Mouse (Mus musculus): ENCODE data around the gene Olfr206.
"Not testable (repeated sequence)": the region's sequence is repeated elsewhere in the genome, so short reads cannot be mapped to it uniquely, and the experiment has no call there.

The Olfr206 gene

DNA sequence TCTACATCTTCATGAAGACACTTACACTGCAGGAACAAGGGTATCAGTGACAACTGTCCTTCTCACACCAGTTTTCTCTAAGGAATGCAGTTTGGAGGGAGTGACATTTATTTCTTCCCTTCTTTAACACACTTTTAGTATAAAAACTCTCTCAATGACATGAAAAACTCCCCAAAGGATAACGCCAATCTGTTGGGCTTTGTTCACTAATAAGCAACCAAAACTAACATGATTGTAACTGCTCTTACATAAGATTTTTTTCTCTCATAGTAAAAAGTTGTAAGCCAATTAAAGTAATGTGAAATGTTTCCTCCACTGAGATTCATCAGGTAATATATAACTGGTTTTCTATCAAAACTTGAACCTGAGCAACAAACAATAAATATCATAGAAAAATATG, at the start of gene Olfr206:
TSS of gene Olfr206 (minus strand) at position 101 of the 400 bp plus-strand sequence.
- DNase-seq (ENCODE audit: extremely low read depth, low read depth, low spot score), result no peak

DNA sequence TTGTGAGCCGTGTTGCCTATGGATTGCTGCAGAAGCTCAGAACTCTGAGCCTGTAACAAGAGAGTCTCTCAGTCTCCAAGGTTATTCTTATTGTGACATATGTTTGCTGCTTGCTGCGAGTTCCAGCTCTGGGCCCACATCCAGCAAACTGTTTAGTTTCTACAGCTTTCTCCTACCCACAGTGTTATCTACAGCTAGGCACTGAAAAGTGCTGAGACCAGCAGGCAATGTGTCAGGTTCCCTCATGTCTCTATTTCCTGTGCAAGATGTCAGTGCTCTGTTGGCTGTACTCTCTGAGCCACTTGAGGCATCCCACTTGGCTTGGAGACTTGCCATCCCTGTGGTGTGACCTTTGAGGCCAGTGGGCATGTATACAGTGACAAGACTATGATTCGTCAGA, 44.3 kb upstream of the Olfr206 start:
- DNase-seq (ENCODE audit: extremely low read depth, low read depth, low spot score), result no peak

DNA sequence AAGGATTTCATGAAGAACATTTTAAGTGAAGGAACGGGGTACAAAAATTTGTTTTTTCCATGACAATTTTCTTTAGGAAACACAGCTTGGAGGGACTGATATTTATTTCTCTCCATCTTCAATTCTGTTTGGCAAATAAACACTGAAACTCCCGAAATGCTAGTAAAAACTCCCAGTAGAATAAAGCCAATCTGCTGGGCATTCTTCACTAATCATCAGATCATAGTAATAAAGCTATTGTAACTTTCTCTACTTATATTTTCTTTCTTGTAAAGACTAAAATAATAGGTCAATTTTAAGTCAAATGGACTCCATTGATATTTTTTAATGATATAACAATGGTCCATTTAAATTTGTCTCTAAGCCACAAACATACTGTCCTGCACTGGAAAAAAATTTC, 14.8 kb upstream of the Olfr206 start, which contains the start of gene Olfr209:
TSS of gene Olfr209 (minus strand) at position 101 of the 400 bp plus-strand sequence.
- DNase-seq (ENCODE audit: extremely low read depth, low read depth, low spot score), result no peak

DNA sequence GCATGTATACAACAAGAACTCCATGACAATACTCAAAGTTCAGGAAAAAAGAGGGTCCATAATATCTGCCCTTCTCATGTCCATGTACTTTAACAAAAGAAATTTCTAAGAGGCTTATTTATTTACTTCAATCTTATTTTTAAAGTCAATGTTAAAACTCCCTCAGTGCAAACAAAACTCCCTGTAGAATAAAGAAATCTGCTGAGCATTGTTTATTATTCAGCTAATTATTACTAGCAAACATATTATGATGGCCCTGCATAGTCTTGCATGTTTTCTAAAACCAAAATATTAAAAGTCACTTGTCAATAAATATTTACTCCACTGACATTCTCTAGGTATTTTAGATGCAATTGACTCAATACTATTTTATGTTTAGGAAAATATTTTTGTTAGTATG, 18.0 kb downstream of the Olfr206 start, which contains the start of gene Olfr205:
TSS of gene Olfr205 (minus strand) at position 101 of the 400 bp plus-strand sequence.
- no peak for DNase-seq (ENCODE audit: extremely low read depth, low read depth, low spot score)

DNA sequence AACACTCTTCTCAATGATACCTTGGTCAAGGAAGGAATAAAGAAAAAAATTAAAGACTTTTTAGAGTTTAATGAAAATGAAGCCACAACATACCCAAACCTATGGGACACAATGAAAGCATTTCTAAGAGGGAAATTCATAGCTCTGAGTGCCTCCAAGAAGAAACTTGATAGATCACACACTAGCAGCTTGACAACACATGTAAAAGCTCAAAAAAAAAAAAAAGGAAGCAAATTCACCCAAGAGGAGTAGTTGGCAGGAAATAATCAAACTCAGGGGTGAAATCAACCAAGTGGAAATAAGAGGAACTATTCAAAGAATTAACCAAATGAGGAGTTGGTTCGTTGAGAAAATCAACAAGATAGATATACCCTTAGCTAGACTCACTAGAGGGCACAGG, 25.8 kb downstream of the Olfr206 start:
- DNase-seq (ENCODE audit: extremely low read depth, low read depth, low spot score), result not testable (repeated sequence)

DNA sequence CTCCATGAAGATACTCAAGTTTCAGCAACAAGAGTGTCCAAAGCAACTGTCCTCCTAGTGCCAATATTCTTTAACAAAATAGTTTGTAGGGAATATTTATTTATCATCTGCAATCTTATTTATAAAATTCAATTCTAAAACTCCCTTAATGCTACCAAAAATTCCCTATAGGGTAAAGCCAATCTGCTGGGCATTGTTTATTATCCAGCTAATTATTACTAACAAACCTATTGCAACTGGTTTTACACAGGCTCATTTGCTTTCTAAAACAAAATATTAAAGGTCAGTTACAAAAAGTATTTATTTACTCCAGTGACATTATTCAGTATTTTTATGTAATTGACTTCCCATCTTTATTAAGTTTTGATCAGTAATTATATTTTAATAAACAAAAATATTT, 30.9 kb downstream of the Olfr206 start, which contains the start of gene Olfr204:
TSS of gene Olfr204 (minus strand) at position 101 of the 400 bp plus-strand sequence.
- DNase-seq (ENCODE audit: extremely low read depth, low read depth, low spot score), result no peak

DNA sequence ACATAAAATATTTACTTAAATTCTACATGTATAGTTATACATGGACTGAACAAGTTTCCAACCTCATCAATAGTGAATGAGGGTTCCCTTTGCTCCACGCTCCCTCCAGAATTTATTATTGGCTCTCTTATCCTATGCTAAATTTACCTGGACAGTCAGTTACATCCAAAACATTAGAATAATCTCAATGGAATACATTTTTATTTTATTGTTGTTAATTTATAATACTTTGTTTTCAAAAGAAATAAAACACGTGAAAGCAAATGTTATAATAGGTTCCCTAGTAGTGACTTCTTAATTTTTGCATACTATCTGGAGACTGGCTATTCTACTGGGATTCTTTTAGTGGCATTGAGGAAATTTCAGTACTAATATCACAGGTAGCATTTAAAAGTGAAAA, 50.5 kb downstream of the Olfr206 start, which contains the start of gene Olfr203:
TSS of gene Olfr203 (plus strand) at position 301 of the 400 bp plus-strand sequence.
- no peak for DNase-seq (ENCODE audit: extremely low read depth, low read depth, low spot score)

All from fat pad, adult 2 months (tissue).